Comparison of ENCODE assay signal across 21 mouse cellular contexts in the genomic region with DNA sequence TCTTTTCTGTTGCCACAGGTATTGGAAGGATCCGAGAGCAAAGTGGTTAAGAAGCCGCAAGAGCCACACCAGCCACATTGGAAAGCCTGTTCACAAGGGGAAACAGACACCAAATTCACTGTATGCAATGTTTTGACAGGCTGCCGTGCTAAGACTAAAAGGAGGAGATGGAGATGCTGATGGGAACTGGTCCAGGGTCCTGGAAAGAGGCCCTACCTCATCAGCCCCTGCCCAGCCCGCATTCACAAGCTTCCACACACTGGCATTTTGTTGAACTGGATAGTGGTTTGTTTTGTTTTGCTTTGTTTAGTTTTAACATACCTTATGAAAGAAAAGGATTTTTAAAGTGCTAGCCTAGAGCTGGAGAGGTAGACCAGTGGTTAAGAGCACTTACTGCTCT. TPM values are rescaled to one million over a fixed set of nuclear protein-coding genes. Genes with fewer than 3 reads are reported as not detected.
A peak's percentile ranks its signal among the peaks of the same experiment; 100 is the strongest.
DNase-seq lines count a peak whose midpoint lies in the region; ATAC-seq and TF ChIP-seq lines count a peak whose summit lies in the region.
"Had no signal": no experiment of that assay in that cellular context is flagged by ENCODE, and none has a peak within 500 bp of the region (broad histone marks: within the 10 kb centered on the region; RNA-seq: fewer than 3 reads in every experiment).

No protein-coding gene starts in this region.

- H3K9me3 ChIP-seq in heart, embryonic 12.5 days (replicated peaks) = no peaks in the 10 kb centered on the region
- no peaks in the 10 kb centered on the region for H3K9me3 ChIP-seq in embryonic facial prominence, embryonic 10.5 days
- no peaks in the 10 kb centered on the region for H3K9me3 ChIP-seq in intestine, embryonic 15.5 days
- H3K9me3 ChIP-seq: G1E; hindbrain, embryonic 10.5 days; megakaryocyte, embryonic 14.5 days had no signal

- no peak for TF ChIP-seq POLR2A in myocyte (IDR thresholded peaks at IDR 0.05; ENCODE audit: insufficient read length, low read depth)

- no peaks in the 10 kb centered on the region for H3K36me3 ChIP-seq in heart, embryonic 12.5 days
- no peaks in the 10 kb centered on the region for H3K36me3 ChIP-seq in embryonic facial prominence, embryonic 10.5 days (replicated peaks)
- no peaks in the 10 kb centered on the region for H3K36me3 ChIP-seq in intestine, embryonic 15.5 days
- H3K36me3 ChIP-seq in myocyte (ENCODE audit: control insufficient read depth, insufficient read depth) = no peaks in the 10 kb centered on the region
- H3K36me3 ChIP-seq: G1E; hindbrain, embryonic 10.5 days had no signal

- H3ac ChIP-seq in myocyte (ENCODE audit: control insufficient read depth, insufficient read length) = no peak overlapping the region

- DNase-seq in heart, adult 8-10 months (ENCODE audit: low spot score) = no peak
- DNase-seq in embryonic facial prominence, embryonic 10.5 days (ENCODE audit: low spot score) = no peak
- DNase-seq in gastrocnemius, postnatal 10 days = no peak
- DNase-seq in gastrocnemius, postnatal 25 days = no peak
- DNase-seq in layer of hippocampus, postnatal 10 days (ENCODE audit: low spot score in 2 of 2) = no peak
- DNase-seq: adrenal gland, postnatal 14 days; cerebellum, postnatal 25 days; forebrain, postnatal 0 days; heart, adult 2 months; kidney, adult 9 months; kidney, postnatal 36 days; liver, postnatal 0 days; lung, postnatal 10 days; right cerebral cortex, postnatal 14 days; spleen, adult 18-20 months had no signal

- peaks cover 33% of the 10 kb centered on the region for H3K4me1 ChIP-seq in heart, embryonic 12.5 days (replicated peaks)
- H3K4me1 ChIP-seq in embryonic facial prominence, embryonic 10.5 days = peaks cover 42% of the 10 kb centered on the region
- peaks cover 22% of the 10 kb centered on the region for H3K4me1 ChIP-seq in intestine, embryonic 15.5 days (replicated peaks)

- H3K79me2 ChIP-seq in myocyte (ENCODE audit: control insufficient read depth, insufficient read depth) = no peaks in the 10 kb centered on the region

- peak overlapping the region; percentile 40 for H3K27ac ChIP-seq in heart, embryonic 12.5 days (ENCODE audit: poor library complexity, severe bottlenecking)
- 0 out of 2 replicates have a peak overlapping the region, but pooled peaks have one; percentile 35 for H3K27ac ChIP-seq in embryonic facial prominence, embryonic 10.5 days (replicated peaks)
- H3K27ac ChIP-seq in intestine, embryonic 15.5 days = peak overlapping the region; percentile 94
- H3K27ac ChIP-seq: heart, adult 2 months had no signal

- ATAC-seq in heart, embryonic 12.5 days (ENCODE audit: insufficient number of reproducible peaks, low FRiP score) = no peak
- no peak for ATAC-seq in intestine, embryonic 15.5 days
- ATAC-seq: liver, postnatal 0 days had no signal

- H3K27me3 ChIP-seq in heart, embryonic 12.5 days (replicated peaks) = no peaks in the 10 kb centered on the region
- H3K27me3 ChIP-seq in embryonic facial prominence, embryonic 10.5 days (replicated peaks; ENCODE audit: low read depth, poor library complexity, severe bottlenecking) = no peaks in the 10 kb centered on the region
- no peaks in the 10 kb centered on the region for H3K27me3 ChIP-seq in intestine, embryonic 15.5 days (replicated peaks)
- H3K27me3 ChIP-seq in myocyte (ENCODE audit: control insufficient read depth, insufficient read depth, insufficient read length) = no peaks in the 10 kb centered on the region

- WGBS in heart, embryonic 12.5 days = 66% methylated on average over 4 of the region's 4 CpGs
- WGBS in embryonic facial prominence, embryonic 10.5 days = 79% methylated on average over 4 of the region's 4 CpGs
- WGBS in intestine, embryonic 15.5 days = 70% methylated on average over 4 of the region's 4 CpGs

- no peak overlapping the region for H3K9ac ChIP-seq in heart, embryonic 12.5 days
- no peak overlapping the region for H3K9ac ChIP-seq in intestine, embryonic 15.5 days
- H3K9ac ChIP-seq: forebrain, postnatal 0 days; liver, postnatal 0 days had no signal

- no peak overlapping the region for H3K4me2 ChIP-seq in heart, embryonic 12.5 days
- H3K4me2 ChIP-seq in intestine, embryonic 15.5 days (replicated peaks) = no peak overlapping the region
- peak overlapping the region; percentile 60 for H3K4me2 ChIP-seq in myocyte (ENCODE audit: low read depth)

- no peak overlapping the region for H3K4me3 ChIP-seq in heart, embryonic 12.5 days
- H3K4me3 ChIP-seq in embryonic facial prominence, embryonic 10.5 days = no peak overlapping the region
- H3K4me3 ChIP-seq in intestine, embryonic 15.5 days (replicated peaks) = no peak overlapping the region
- no peak overlapping the region for H3K4me3 ChIP-seq in myocyte
- H3K4me3 ChIP-seq: heart, adult 2 months; hindbrain, embryonic 10.5 days; megakaryocyte, embryonic 14.5 days had no signal

TF ChIP-seq in myocyte, 11 proteins besides CTCF, POLR2A, EP300 and RAD21:
- no peak for TF ChIP-seq REST (IDR thresholded peaks at IDR 0.05; ENCODE audit: insufficient read depth, insufficient read length)
- TF ChIP-seq POLR2AphosphoS2 (IDR thresholded peaks at IDR 0.05; ENCODE audit: insufficient read length, low read depth) = no peak
- TF ChIP-seq MAX (IDR thresholded peaks at IDR 0.05; ENCODE audit: low read depth) = no peak
- TF ChIP-seq CEBPB (IDR thresholded peaks at IDR 0.05; ENCODE audit: insufficient read depth, poor library complexity, severe bottlenecking) = no peak
- no peak for TF ChIP-seq TCF3 (IDR thresholded peaks at IDR 0.05; ENCODE audit: insufficient read length, low read depth)
- TF ChIP-seq TCF12 (IDR thresholded peaks at IDR 0.05; ENCODE audit: insufficient read depth, poor library complexity, severe bottlenecking) = no peak
- no peak for TF ChIP-seq USF1 (IDR thresholded peaks at IDR 0.05; ENCODE audit: low read depth)
- TF ChIP-seq SRF (IDR thresholded peaks at IDR 0.05; ENCODE audit: control insufficient read depth, insufficient read length, low read depth) = no peak
- TF ChIP-seq MYOD1 (IDR thresholded peaks at IDR 0.05; ENCODE audit: control insufficient read depth in 1 of 3, insufficient read length in 2 of 3, low read depth in 2 of 3) = no peak
- TF ChIP-seq MYOG (IDR thresholded peaks at IDR 0.05; ENCODE audit: control insufficient read depth in 1 of 3, insufficient read depth in 1 of 3, insufficient read length in 2 of 3, low read depth in 2 of 3) = no peak
- no peak for TF ChIP-seq E2F4 (IDR thresholded peaks at IDR 0.05; ENCODE audit: insufficient read depth)

RNA-seq across cellular contexts. Expression of a gene that starts 51.3 kb away (rescaled TPM):
- 53.3 and 54.7 TPM in 2 replicates for polyA plus RNA-seq in heart, embryonic 12.5 days (2016; fragmentation: Nextera tagmentation; extraction: Ambion mirVana)
- total RNA-seq in heart, adult 8-10 months (2022) = 10 to 100 TPM; 10.8 to 17.6 (median 15.1) TPM
- polyA plus RNA-seq in embryonic facial prominence, embryonic 10.5 days (2016; fragmentation: Nextera tagmentation; extraction: Ambion mirVana) = 16.5 and 19.3 TPM in 2 replicates
- 96.3 and 97.9 TPM in 2 replicates for polyA plus RNA-seq in intestine, embryonic 15.5 days (2015; fragmentation: Nextera tagmentation; extraction: Ambion mirVana)
- polyA plus RNA-seq in myocyte (2012; fragmentation: generic; extraction: Trizol) = 172 TPM
- total RNA-seq in gastrocnemius, postnatal 10 days (2021) = 100 to 1,000 TPM; 204 to 280 TPM
- 10 to 100 TPM; 52.3 to 77.1 TPM for total RNA-seq in gastrocnemius, postnatal 25 days (2021)
- total RNA-seq in layer of hippocampus, postnatal 10 days (2021) = 10 to 100 TPM in 1 of 2 experiments, 1 to 10 TPM in 1; 9.9 to 10.8 TPM

Comparison
In these comparisons a context has a peak if more than half of its experiments do, and no peak if none do; other contexts are left out.
1. H3K27ac ChIP-seq: peak in every context shown above with its lines; median percentile 94 in intestine, embryonic 15.5 days; 40 in heart, embryonic 12.5 days; 35 in embryonic facial prominence, embryonic 10.5 days.